Mouse (Mus musculus) lung, embryonic 15.5 days (tissue): Measurements from ENCODE around the gene Rab3il1. TPM values are rescaled to one million over a fixed set of nuclear protein-coding genes. Genes with fewer than 3 reads are reported as not detected.

ENCODE experiments used
- ATAC-seq: fragments of 200-750 bp; cut with Nextera tagmentation; 2 replicates; pipeline ENCODE4 v1.8.0; 2017; ENCODE audit warnings: moderate number of reproducible peaks, borderline replicate concordance; ENCODE audit not compliant: low FRiP score, low TSS enrichment; ENCODE audit errors: extremely low read depth
- H3K27ac ChIP-seq: fragments of 300-500 bp; sonication (generic); 2 replicates; pipeline ENCODE4 v1.5.1; 2015; ENCODE audit warnings: moderate library complexity, mild to moderate bottlenecking, inconsistent platforms
- H3K27me3 ChIP-seq: fragments of 300-500 bp; sonication (generic); 2 replicates; pipeline ENCODE4 v1.6.1; 2015; ENCODE audit warnings: inconsistent platforms
- H3K36me3 ChIP-seq: fragments of 300-500 bp; sonication (generic); 2 replicates; pipeline ENCODE4 v1.6.1; 2015; ENCODE audit warnings: inconsistent platforms
- H3K4me1 ChIP-seq: fragments of 300-500 bp; sonication (generic); 2 replicates; pipeline ENCODE4 v1.6.1; 2015; ENCODE audit warnings: inconsistent platforms
- H3K4me2 ChIP-seq: fragments of 300-500 bp; sonication (generic); 2 replicates; pipeline ENCODE4 v1.6.1; 2015; ENCODE audit warnings: inconsistent platforms, mild to moderate bottlenecking, moderate library complexity
- H3K4me3 ChIP-seq: fragments of 300-500 bp; sonication (generic); 2 replicates; pipeline ENCODE4 v1.5.1; 2015; ENCODE audit warnings: mild to moderate bottlenecking, inconsistent platforms
- H3K9ac ChIP-seq: fragments of 300-500 bp; sonication (generic); 2 replicates; pipeline ENCODE4 v1.6.1; 2015; ENCODE audit warnings: inconsistent platforms
- H3K9me3 ChIP-seq: fragments of 300-500 bp; sonication (generic); 2 replicates; pipeline ENCODE4 v1.6.1; 2016; ENCODE audit warnings: inconsistent platforms
- WGBS: fragments of 180-500 bp; shearing (Covaris S2); methylation state at CpG from one replicate; pipeline ENCODE4 v1.1.7; 2015; 5-methylcytosine and 5-hydroxymethylcytosine counted together
- polyA plus RNA-seq: library from polyadenylated mRNA; unstranded; fragments of >200 nt; fragmentation: Nextera tagmentation; extraction: Ambion mirVana; gene quantifications from 2 replicates; pipeline ENCODE4 v1.2.1, GENCODE M21; 2015

Rab3il1 gene
- polyA plus RNA-seq, 1 experiment from 2014 or later: 31.5 TPM

- Histone ChIP-seq H3K36me3 (0 out of 2 replicates have a peak, but pooled peaks cover 3% of the 10 kb centered on the region), H3K9ac (no peak overlapping the region), H3K9me3 (no peaks in the 10 kb centered on the region), H3K27ac (0 out of 2 replicates have a peak overlapping the region, but pooled peaks have one; percentile 27), H3K4me3 (no peak overlapping the region), H3K27me3 (no peaks in the 10 kb centered on the region), H3K4me1 (peaks cover 76% of the 10 kb centered on the region), H3K4me2 (no peak overlapping the region)
- 42% methylated on average over 4 of the region's 4 CpGs for WGBS
- ATAC-seq: no peak
Measured at GRCm38 (mm10) chr19:10046346-10046745, 44.9 kb downstream of the Rab3il1 start.

GRCm38 (mm10) chr19:10046983-10047382, 45.5 kb downstream of the Rab3il1 start:
- H3K27ac ChIP-seq: 0 out of 2 replicates have a peak overlapping the region, but pooled peaks have one; percentile 27
- no peaks in the 10 kb centered on the region for H3K9me3 ChIP-seq
- H3K4me3 ChIP-seq: no peak overlapping the region
- H3K4me1 ChIP-seq: peaks cover 74% of the 10 kb centered on the region
- no peak overlapping the region for H3K4me2 ChIP-seq
- H3K36me3 ChIP-seq: 0 out of 2 replicates have a peak, but pooled peaks cover 3% of the 10 kb centered on the region
- H3K9ac ChIP-seq: no peak overlapping the region
- H3K27me3 ChIP-seq: no peaks in the 10 kb centered on the region
- WGBS: 25% methylated on average over 3 of the region's 3 CpGs
- no peak for ATAC-seq

GRCm38 (mm10) chr19:10049533-10049932, 48.1 kb downstream of the Rab3il1 start:
- H3K4me1 ChIP-seq: peaks cover 57% of the 10 kb centered on the region
- H3K27me3 ChIP-seq: no peaks in the 10 kb centered on the region
- H3K9ac ChIP-seq: no peak overlapping the region
- no peaks in the 10 kb centered on the region for H3K9me3 ChIP-seq
- H3K27ac ChIP-seq: 0 out of 2 replicates have a peak overlapping the region, but pooled peaks have one; percentile 3
- H3K4me3 ChIP-seq: no peak overlapping the region
- H3K4me2 ChIP-seq: no peak overlapping the region
- no peak for ATAC-seq
- peaks cover 22% of the 10 kb centered on the region for H3K36me3 ChIP-seq

- Histone ChIP-seq H3K27me3 (no peaks in the 10 kb centered on the region), H3K4me2 (no peak overlapping the region), H3K9ac (no peak overlapping the region), H3K4me1 (peaks cover 59% of the 10 kb centered on the region), H3K36me3 (peaks cover 29% of the 10 kb centered on the region), H3K27ac (no peak overlapping the region), H3K4me3 (no peak overlapping the region), H3K9me3 (no peaks in the 10 kb centered on the region)
- WGBS: 27% methylated on average over 2 of the region's 2 CpGs
- no peak for ATAC-seq
Measured at GRCm38 (mm10) chr19:10050438-10050837, 49.0 kb downstream of the Rab3il1 start.

GRCm38 (mm10) chr19:10052698-10053097, 51.2 kb downstream of the Rab3il1 start:
- no peaks in the 10 kb centered on the region for H3K27me3 ChIP-seq
- peaks cover 59% of the 10 kb centered on the region for H3K4me1 ChIP-seq
- H3K36me3 ChIP-seq: peaks cover 51% of the 10 kb centered on the region
- no peak overlapping the region for H3K4me2 ChIP-seq
- H3K9me3 ChIP-seq: no peaks in the 10 kb centered on the region
- H3K27ac ChIP-seq: no peak overlapping the region
- no peak for ATAC-seq
- 84% methylated on average over 4 of the region's 4 CpGs for WGBS
- no peak overlapping the region for H3K4me3 ChIP-seq
- H3K9ac ChIP-seq: no peak overlapping the region

- H3K36me3 ChIP-seq: peaks cover 62% of the 10 kb centered on the region
- no peak for ATAC-seq
- H3K9ac ChIP-seq: no peak overlapping the region
- H3K9me3 ChIP-seq: no peaks in the 10 kb centered on the region
- H3K4me3 ChIP-seq: no peak overlapping the region
- H3K27me3 ChIP-seq: no peaks in the 10 kb centered on the region
- no peak overlapping the region for H3K4me2 ChIP-seq
- peak overlapping the region; percentile 81 for H3K27ac ChIP-seq
- peaks cover 65% of the 10 kb centered on the region for H3K4me1 ChIP-seq
- WGBS: 86% methylated on average over 10 of the region's 10 CpGs
Measured at GRCm38 (mm10) chr19:10053692-10054260, 52.3 kb downstream of the Rab3il1 start.

- Histone ChIP-seq H3K4me3 (no peak overlapping the region), H3K36me3 (peaks cover 66% of the 10 kb centered on the region), H3K4me2 (no peak overlapping the region), H3K9ac (no peak overlapping the region), H3K27ac (peak overlapping the region; percentile 81), H3K27me3 (no peaks in the 10 kb centered on the region), H3K9me3 (no peaks in the 10 kb centered on the region), H3K4me1 (peaks cover 64% of the 10 kb centered on the region)
- peak; percentile 66 for ATAC-seq
- WGBS: 69% methylated on average over 6 of the region's 6 CpGs
Measured at GRCm38 (mm10) chr19:10054361-10055075, 53.0 kb downstream of the Rab3il1 start.

- peaks cover 66% of the 10 kb centered on the region for H3K36me3 ChIP-seq
- H3K4me2 ChIP-seq: no peak overlapping the region
- ATAC-seq: no peak
- no peak overlapping the region for H3K4me3 ChIP-seq
- 74% methylated on average over 3 of the region's 3 CpGs for WGBS
- peak overlapping the region; percentile 81 for H3K27ac ChIP-seq
- H3K9me3 ChIP-seq: no peaks in the 10 kb centered on the region
- no peak overlapping the region for H3K9ac ChIP-seq
- peaks cover 65% of the 10 kb centered on the region for H3K4me1 ChIP-seq
- no peaks in the 10 kb centered on the region for H3K27me3 ChIP-seq
Measured at GRCm38 (mm10) chr19:10055261-10055660, 53.8 kb downstream of the Rab3il1 start.

GRCm38 (mm10) chr19:10055783-10056660, 54.6 kb downstream of the Rab3il1 start:
- no peak overlapping the region for H3K9ac ChIP-seq
- no peak overlapping the region for H3K4me3 ChIP-seq
- H3K4me2 ChIP-seq: no peak overlapping the region
- H3K27ac ChIP-seq: peak overlapping the region; percentile 81
- no peaks in the 10 kb centered on the region for H3K27me3 ChIP-seq
- peaks cover 66% of the 10 kb centered on the region for H3K36me3 ChIP-seq
- ATAC-seq: no peak
- peaks cover 68% of the 10 kb centered on the region for H3K4me1 ChIP-seq
- H3K9me3 ChIP-seq: no peaks in the 10 kb centered on the region
- 79% methylated on average over 22 of the region's 22 CpGs for WGBS

- no peaks in the 10 kb centered on the region for H3K9me3 ChIP-seq
- H3K27me3 ChIP-seq: no peaks in the 10 kb centered on the region
- peaks cover 72% of the 10 kb centered on the region for H3K4me1 ChIP-seq
- H3K27ac ChIP-seq: peak overlapping the region; percentile 81
- H3K9ac ChIP-seq: no peak overlapping the region
- peaks cover 68% of the 10 kb centered on the region for H3K36me3 ChIP-seq
- H3K4me3 ChIP-seq: no peak overlapping the region
- WGBS: 76% methylated on average over 3 of the region's 3 CpGs
- no peak overlapping the region for H3K4me2 ChIP-seq
- no peak for ATAC-seq
Measured at GRCm38 (mm10) chr19:10056686-10057085, 55.2 kb downstream of the Rab3il1 start.

GRCm38 (mm10) chr19:10057486-10058351, 56.2 kb downstream of the Rab3il1 start:
- H3K4me2 ChIP-seq: no peak overlapping the region

More at GRCm38 (mm10) chr19:10057486-10058351, 56.2 kb downstream of the Rab3il1 start:
- Histone ChIP-seq H3K4me1 (peaks cover 72% of the 10 kb centered on the region), H3K36me3 (peaks cover 74% of the 10 kb centered on the region), H3K9ac (no peak overlapping the region), H3K9me3 (no peaks in the 10 kb centered on the region), H3K27ac (peak overlapping the region; percentile 81), H3K27me3 (no peaks in the 10 kb centered on the region), H3K4me3 (no peak overlapping the region)
- WGBS: 47% methylated on average over 11 of the region's 11 CpGs
- no peak for ATAC-seq
